Mouse (Mus musculus): ENCODE data around the gene Carmil2.

DNA sequence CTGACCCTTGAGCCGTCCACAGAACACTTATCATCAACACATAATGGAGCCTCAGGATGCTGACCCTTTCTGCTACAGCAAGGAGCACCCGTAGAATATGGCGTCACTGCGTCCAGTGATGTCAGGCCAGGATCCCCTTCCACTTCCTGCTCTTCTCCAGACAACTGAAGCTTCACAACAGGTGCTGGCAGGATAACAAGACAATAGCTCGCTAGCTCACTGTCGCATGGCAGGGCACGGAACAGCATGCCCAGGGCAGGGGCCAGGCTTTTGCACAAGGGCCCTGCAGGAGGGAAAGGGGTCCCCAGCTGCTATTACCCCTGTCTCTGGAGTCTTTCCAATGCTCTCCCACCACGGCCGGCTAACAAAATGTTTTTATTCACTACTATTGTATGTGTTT lies 36.8 kb downstream of the Carmil2 start:
- TF ChIP-seq SIN3A (IDR thresholded peaks at IDR 0.05; ENCODE audit: low read length) (no peak), POLR2A (IDR thresholded peaks at IDR 0.05; ENCODE audit: control insufficient read depth in 1 of 2, insufficient read depth in 1 of 2, low read depth in 1 of 2, low read length in 2 of 2, poor library complexity in 1 of 2) (no peak)

Data from MEL (cell line).